Mouse (Mus musculus) heart, adult 18-20 months (tissue): ENCODE results near the gene Nphp1. TPM values are rescaled to one million over a fixed set of nuclear protein-coding genes. Genes with fewer than 3 reads are reported as not detected.

ENCODE experiments used
- DNase-seq, 2 experiments: peaks; one replicate each; pipeline ENCODE4 v3.0.0; 2021 to 2022; ENCODE audit warnings: mixed read lengths in 1 of 2
- total RNA-seq, 2 experiments: library from RNA; stranded (reverse); gene quantifications; 2 replicates each; pipeline ENCODE4 v1.2.3; 2021

Nphp1 gene
- total RNA-seq, 2 experiments from 2014 or later = 7.6 to 9.4 TPM

- DNase-seq = no peak
Measured at GRCm38 (mm10) chr2:127749376-127749775, 39.3 kb downstream of the Nphp1 start.

- no peak for DNase-seq
Measured at GRCm38 (mm10) chr2:127748316-127748715, 40.4 kb downstream of the Nphp1 start.

DNA sequence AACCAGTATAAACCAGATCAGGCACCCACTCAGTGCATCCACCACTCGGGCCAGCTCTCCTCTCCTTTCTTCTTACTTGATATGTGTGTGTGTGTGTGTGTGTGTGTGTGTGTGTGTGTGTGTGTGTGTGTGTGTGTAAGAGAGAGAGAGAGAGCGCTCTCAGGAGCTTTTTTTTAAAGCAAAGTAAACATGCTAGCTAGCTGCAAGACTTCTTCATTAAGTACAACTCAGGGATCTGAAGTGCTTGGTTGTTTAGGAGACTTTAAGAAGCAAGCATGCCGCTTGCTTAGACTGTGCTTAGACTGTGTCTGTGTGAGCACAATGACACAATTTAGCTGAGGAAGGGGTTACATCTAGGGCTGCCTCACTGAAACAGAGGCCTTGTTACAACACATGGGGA lies 46.1 kb downstream of the Nphp1 start:
- DNase-seq = no peak

DNA sequence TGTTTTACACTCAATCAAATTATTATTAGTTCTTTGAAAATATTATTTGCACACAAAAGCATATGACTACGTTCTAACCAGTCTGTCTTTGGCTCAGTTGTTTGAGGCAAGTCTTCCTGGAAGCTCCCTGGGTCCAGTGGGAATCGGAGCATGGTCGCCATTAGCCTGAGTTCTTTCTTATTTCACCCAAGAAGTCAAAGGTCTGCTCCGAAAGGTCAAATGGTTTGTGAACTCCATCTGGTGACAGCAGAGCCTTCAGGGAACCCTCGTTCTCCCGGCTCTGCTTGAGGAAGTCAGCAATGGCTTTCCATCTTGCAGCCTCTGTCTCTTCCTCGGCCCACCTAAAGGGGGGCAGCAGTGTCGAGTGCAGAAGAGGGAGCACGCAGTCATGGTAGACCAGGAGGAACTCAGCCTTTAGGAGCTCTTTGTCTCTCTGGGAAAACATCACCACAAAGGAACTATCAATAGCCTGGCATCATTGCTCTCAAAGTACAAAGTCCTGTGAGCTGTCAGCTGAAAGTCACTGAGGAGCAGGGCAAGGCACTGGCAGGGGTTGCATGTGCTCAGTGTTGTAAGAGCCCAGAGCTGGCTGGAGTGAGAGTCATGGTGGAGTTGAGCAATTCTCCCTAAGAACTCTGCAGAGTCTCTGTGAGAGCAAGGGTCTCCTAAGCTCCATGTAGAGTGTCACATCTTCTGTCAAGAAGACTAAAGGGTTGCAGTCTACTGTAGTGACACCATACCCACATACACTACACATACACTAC lies 47.8 kb downstream of the Nphp1 start:
- DNase-seq = no peak

- peak in 1 of 2 experiments; percentile 33 for DNase-seq
Measured at GRCm38 (mm10) chr2:127737885-127738284, 50.8 kb downstream of the Nphp1 start.

GRCm38 (mm10) chr2:127736631-127737209 lies 52.0 kb downstream of the Nphp1 start:
- DNase-seq = peak; percentile 36 to 74

- DNase-seq = no peak
Measured at GRCm38 (mm10) chr2:127735512-127736145, 53.1 kb downstream of the Nphp1 start.

GRCm38 (mm10) chr2:127734889-127735288 lies 53.8 kb downstream of the Nphp1 start:
- no peak for DNase-seq

DNA sequence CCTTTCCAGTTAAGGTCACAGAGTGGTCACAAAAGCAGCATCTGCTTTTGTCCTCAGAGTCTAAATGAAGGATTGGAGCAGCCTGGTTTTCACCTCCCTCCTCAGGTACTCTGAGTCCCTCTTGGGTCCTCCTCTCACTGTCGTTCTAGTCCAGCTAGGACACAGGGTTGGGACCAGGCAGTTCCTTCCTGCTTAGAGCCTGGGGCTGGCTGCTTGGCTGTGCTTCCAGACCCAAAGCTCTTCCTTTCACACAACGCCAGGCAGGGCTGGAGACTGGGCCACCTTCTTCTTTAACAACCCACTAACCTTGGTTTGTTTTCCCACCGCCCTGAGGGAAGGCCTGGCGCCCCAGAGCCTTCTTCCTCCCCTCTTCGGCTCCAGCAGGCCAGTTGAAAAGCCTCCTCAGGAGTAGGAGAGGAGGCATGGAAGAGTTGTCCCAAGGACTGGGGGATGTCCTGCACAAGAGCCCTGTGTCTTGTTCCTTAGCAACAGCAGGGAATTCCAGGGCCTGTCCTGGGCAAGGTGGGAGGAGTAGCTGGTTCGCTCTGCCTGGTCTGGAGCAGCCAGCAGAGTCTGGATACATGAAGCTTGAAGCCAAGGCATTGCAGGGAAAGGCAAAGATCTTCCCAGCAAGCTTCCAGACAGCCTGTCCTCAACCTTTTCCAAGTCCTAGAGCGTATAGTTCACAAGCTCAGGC lies 58.2 kb downstream of the Nphp1 start:
- peak in 1 of 2 experiments; percentile 38 for DNase-seq

DNA sequence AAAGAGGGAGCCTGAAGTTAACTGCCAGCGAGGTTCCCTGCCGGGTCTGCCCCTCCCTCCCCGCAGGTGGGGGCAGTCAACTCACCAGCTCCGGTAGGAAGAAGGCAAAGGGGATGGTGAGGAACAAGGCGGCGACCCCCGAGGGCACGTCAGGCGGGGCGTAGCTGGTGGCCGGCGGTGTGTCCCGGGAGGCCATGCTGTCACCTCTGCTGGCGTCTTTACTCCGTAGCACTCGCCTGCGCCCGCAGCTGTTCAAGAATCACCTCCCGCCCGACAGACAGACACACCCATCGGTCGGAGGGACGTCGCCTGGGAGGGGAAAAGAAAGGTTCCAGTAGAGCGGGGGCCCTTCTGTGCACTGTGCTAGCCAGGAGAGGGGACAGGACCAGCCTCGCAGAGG lies 59.0 kb downstream of the Nphp1 start, which contains the start of gene Mall:
Gene Mall (minus strand): TSS at position 262 of the 400 bp plus-strand sequence.
- peak; percentile 41 to 52 for DNase-seq

DNA sequence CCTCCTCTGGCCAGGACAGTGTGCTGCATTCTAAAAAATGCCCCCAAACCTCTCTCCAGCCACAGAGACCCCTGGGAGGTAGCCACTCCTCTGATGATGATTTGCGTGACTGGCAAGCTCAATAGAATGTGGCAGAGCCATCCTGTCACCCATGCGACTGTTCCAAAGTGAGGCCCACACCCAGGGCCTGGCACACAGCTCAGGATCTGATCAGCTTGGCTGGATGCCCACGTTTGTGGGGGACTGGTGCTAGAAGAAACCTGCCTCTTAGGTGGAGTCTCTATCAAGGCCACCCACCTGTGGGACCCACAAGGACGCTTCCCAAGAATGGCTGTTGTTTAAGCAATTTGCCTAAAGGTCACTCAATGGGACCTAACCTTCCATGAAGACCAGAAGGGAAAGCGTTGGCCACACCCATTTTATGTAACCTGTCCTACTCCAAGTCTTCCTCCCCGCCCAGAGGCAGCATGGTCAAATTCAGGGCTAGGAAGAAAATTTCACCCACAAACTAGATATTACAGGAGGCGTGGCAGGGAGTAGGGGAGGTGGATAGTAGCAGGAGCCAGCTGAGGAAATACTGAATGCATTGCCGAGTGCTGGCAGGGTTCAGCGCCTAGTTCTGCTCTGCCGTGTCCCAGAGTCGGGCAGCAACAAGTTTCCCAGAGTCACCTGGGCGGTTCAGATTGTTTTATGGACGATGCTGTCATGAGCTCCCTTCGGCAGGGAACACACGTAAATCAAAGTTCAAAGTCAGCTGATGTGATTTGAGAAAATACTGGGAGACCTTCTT lies 59.8 kb downstream of the Nphp1 start:
- DNase-seq = peak; percentile 38 to 53

DNA sequence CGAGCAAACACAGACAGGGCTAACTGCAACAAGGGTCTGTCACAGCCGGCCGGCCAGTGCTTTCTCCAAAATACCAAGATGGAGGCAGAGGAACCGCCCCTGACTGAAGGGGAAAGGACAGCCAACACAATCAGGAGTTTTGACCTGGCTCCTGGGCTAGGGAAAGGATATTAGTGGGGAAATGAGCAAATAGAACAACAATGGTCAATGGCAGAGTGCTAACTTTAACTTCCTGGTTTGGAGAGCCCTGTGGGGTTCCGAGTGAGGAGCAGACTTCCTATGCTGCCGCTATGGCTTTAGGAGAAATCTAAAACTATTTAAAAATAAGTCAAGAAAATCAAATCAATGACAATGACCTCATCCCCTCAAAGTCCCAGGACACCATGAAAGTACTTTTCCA lies 60.6 kb downstream of the Nphp1 start:
- DNase-seq = peak in 1 of 2 experiments; percentile 56

DNA sequence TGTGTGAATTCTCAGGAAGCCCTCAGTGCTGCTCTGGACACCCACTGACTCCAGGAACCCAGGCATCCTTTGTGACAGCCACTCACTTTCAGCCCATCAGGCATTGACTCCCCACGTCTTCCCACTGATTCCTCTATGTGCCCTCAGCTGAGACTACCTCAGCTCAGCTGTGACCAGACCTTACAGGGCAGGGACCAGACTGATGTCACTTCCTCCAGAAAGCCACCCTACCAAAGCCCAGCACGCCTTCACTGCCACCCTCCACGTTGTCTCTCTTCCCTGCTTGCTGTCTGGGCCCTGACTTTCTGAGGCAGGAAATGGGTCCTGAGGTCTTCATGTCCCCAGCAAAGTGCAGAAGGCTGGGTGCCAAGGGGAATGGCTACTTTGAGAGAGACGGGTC lies 65.5 kb downstream of the Nphp1 start:
- peak in 1 of 2 experiments; percentile 15 for DNase-seq

- DNase-seq = peak; percentile 89 to 94
Measured at GRCm38 (mm10) chr2:127722176-127722892, 66.4 kb downstream of the Nphp1 start.

DNA sequence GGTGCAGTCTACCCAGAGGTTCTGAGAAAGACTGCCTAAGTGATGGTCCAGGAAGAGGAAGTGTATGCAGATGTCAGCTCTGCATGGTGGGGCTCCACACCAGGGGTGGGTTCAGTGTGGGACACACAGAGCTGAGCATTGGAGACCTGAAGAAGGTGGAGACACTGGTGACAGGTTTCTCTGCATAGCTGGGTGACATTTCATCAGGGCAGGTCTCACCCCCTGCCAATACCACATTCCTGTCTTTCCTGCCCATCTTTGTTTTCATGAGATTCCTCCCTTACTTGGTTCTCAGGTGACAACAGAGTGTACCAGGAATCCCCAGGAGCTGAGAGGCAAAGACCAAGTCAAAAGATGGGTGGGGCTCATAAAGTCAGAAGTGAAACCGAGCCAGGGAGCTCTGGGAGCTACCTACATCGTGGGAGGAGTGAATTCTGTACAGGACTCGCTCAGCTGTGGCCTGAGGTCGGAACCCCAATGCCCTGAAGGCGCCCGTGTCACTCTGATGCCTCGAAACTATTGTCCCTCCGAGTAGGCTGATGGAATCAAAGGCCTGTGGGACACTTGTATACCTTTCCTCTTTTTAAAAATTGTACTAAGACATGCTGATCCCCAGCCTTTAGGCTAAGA lies 69.7 kb downstream of the Nphp1 start:
- DNase-seq = no peak

DNA sequence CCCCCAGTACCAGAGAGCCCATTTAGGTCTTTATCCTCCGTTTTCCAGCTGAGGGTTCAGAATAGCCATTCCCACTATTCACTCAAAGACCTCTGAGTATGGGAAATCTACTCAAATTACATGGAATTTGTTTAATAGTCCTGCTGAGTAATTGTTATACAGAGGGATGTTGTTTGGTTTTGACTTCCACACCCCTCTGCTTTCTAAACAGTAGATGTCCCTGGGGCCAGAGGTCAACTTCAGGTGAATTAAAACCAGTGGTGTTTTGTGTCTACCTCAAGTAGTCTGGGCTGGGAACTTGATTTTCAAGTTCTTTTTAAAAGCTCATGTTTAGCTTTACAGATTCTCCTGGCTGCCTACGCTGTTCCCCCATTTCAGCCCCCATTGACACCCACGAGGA lies 74.0 kb downstream of the Nphp1 start:
- DNase-seq = no peak

DNA sequence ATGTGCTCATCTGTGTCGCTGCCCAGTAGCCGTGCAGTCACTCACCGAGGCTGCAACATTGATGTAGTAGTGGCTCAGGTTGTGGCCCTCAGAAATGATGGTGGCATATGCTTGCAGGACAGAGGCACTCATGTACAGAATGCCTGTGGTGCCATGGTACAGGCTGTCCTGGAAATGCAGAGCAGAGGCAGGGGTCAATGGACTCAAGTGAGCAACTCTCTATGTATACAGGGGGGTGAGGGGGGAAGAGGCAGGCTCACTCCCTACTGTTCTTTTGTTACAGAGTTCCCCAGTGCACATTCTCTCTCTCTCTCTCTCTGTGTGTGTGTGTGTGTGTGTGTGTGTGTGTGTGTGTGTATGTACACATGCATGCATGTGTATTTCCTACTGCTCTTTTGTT lies 79.9 kb downstream of the Nphp1 start:
- no peak for DNase-seq

DNA sequence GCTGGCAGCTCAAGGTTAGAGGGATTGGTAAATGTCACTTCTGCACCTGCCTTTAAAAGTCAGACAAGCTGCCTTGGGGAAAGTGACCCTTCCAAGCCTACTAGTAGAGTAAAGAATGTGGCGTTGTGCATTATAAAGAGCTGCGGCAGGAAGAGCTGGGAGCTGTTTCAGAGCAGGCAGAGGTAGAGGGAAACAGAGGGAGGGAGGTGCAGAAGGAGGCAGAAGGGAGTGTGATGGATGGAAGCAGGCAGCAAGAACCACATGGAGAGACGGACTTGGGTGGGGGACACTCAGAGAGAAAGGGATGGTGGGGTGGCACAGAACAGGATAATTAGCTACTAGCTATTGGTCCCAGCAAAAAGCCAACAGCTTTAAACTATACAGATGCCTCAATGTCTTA lies 80.6 kb downstream of the Nphp1 start:
- no peak for DNase-seq

DNA sequence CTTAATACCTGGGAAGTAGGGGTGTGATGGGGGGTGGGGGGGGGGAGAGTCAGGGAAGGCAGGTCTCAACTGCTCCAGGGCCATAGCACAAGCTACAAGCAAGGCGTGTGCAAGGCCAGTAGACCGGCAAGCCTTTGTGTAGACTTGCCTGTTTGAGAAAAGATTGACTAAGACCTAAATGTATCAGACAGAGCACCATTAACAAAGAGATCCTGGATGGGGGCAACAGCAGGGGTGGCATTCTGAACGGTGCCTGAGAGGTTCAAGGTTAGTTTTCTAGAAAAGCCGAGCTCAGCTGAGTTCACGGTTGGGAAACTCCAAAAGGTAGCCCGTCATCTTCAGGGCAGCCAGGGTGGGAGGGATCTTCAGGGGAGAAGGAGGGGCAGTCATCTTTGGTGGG lies 83.4 kb downstream of the Nphp1 start:
- DNase-seq = no peak
